Mouse (Mus musculus) small intestine, adult 2 months (tissue): ENCODE data around the gene Ptprb. TPM values are rescaled to one million over a fixed set of nuclear protein-coding genes. Genes with fewer than 3 reads are reported as not detected.

Experiments
- H3K27ac ChIP-seq: fragments of 200-500 bp; 2 replicates; pipeline ENCODE4 v1.5.1; 2012; ENCODE audit warnings: low read depth, low read length, control low read depth, inconsistent platforms; ENCODE audit not compliant: insufficient read depth
- H3K27me3 ChIP-seq: fragments of 200-500 bp; 2 replicates; pipeline ENCODE4 v1.6.1; 2012; ENCODE audit warnings: mild to moderate bottlenecking, moderate library complexity, low read length, inconsistent platforms; ENCODE audit not compliant: control insufficient read depth, insufficient read depth
- H3K36me3 ChIP-seq: fragments of 200-500 bp; 2 replicates; pipeline ENCODE4 v1.6.1; 2012; ENCODE audit warnings: mild to moderate bottlenecking, low read length, control low read depth, inconsistent platforms; ENCODE audit not compliant: control insufficient read depth, insufficient read depth
- H3K4me1 ChIP-seq: fragments of 200-500 bp; 2 replicates; pipeline ENCODE4 v1.6.1; 2012; ENCODE audit warnings: low read length, inconsistent platforms, mixed read lengths; ENCODE audit not compliant: control insufficient read depth, insufficient read depth, insufficient read length
- H3K4me3 ChIP-seq: fragments of 200-500 bp; 2 replicates; pipeline ENCODE4 v1.5.1; 2012; ENCODE audit warnings: low read depth, mild to moderate bottlenecking, control low read depth, inconsistent platforms, low read length, moderate library complexity
- CTCF ChIP-seq: fragments of 200-500 bp; IDR thresholded peaks from 2 replicates; pipeline ENCODE4 v1.5.1; 2012; ENCODE audit warnings: low read depth, mild to moderate bottlenecking, control low read depth, inconsistent platforms, low read length, moderate library complexity, mixed read lengths; ENCODE audit not compliant: insufficient replicate concordance, insufficient read length; ENCODE audit errors: extremely low read depth
- POLR2A ChIP-seq: fragments of 200-500 bp; IDR thresholded peaks from 2 replicates; pipeline ENCODE4 v1.6.1; 2012; ENCODE audit warnings: low read depth, mild to moderate bottlenecking, control low read depth, inconsistent platforms, low read length, moderate library complexity
- WGBS: fragments of 180-500 bp; shearing (Covaris S2); methylation state at CpG from one replicate; pipeline ENCODE4 v1.1.7; 2018; 5-methylcytosine and 5-hydroxymethylcytosine counted together
- polyA plus RNA-seq: library from polyadenylated mRNA; depleted of rRNA; stranded (reverse); fragments of >200 nt; gene quantifications from 2 replicates; pipeline ENCODE4 v1.2.3, GENCODE M21; 2012; rRNA removed

Gene Ptprb
- polyA plus RNA-seq, 1 experiment = 2.3 TPM

DNA sequence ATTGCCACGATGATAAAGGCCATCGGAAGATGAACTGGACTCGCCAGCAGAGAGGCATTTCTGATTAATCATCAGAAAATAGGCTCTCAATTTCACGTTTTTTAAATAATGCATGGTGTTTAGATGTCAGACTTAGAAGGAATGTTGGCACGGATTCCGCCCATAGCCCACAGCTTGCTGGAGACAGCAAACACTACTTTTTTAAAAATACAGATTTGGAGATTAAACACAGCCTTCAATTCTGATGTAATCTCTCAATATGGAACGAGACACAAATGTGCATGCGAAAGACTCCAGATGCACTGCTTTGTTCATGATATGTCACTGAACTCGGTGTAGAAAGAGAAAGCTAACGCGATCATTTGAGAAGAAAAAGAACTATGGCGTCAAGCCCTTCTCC is 160.1 kb downstream of the Ptprb start:
- WGBS = 78% methylated on average over 12 of the region's 12 CpGs
- H3K4me3 ChIP-seq = no peak overlapping the region
- no peak overlapping the region for H3K27ac ChIP-seq
- TF ChIP-seq CTCF = no peak
- no peak for TF ChIP-seq POLR2A
- H3K27me3 ChIP-seq = no peaks in the 10 kb centered on the region
- H3K4me1 ChIP-seq = no peaks in the 10 kb centered on the region
- no peaks in the 10 kb centered on the region for H3K36me3 ChIP-seq

Other genes with a start within 250 kb of the Ptprb start
- not detected in 2 replicates for gene 4933416C03Rik, start 161.6 kb upstream of the Ptprb start, polyA plus RNA-seq
- gene Kcnmb4, start 198.4 kb downstream of the Ptprb start, polyA plus RNA-seq = 2.9 and 8.9 TPM in 2 replicates